Mouse (Mus musculus) kidney, embryonic 16.5 days (tissue): ENCODE measurements around the gene Phkg1. TPM values are rescaled to one million over a fixed set of nuclear protein-coding genes. Genes with fewer than 3 reads are reported as not detected.
"Not testable (repeated sequence)": the region's sequence is repeated elsewhere in the genome, so short reads cannot be mapped to it uniquely, and the experiment has no call there.

ENCODE experiments used
- ATAC-seq: fragments of 200-750 bp; cut with Nextera tagmentation; 2 replicates; pipeline ENCODE4 v1.8.0; 2017; ENCODE audit warnings: moderate TSS enrichment; ENCODE audit not compliant: low FRiP score, low TSS enrichment
- H3K27ac ChIP-seq: fragments of 300-500 bp; sonication (generic); 2 replicates; pipeline ENCODE4 v1.5.1; 2014; ENCODE audit warnings: low read length
- H3K27me3 ChIP-seq: fragments of 300-500 bp; sonication (generic); 2 replicates; pipeline ENCODE4 v1.6.1; 2014; ENCODE audit warnings: low read length, control low read depth, mixed read lengths; ENCODE audit not compliant: insufficient read depth
- H3K36me3 ChIP-seq: fragments of 300-500 bp; sonication (generic); 2 replicates; pipeline ENCODE4 v1.6.1; 2014; ENCODE audit warnings: low read length, control low read depth, mixed read lengths; ENCODE audit not compliant: insufficient read depth
- H3K4me1 ChIP-seq: fragments of 300-500 bp; sonication (generic); 2 replicates; pipeline ENCODE4 v1.6.1; 2014; ENCODE audit warnings: low read length, control low read depth, mixed read lengths; ENCODE audit not compliant: insufficient read depth
- H3K4me2 ChIP-seq: fragments of 300-500 bp; sonication (generic); replicated peaks from 2 replicates; pipeline ENCODE4 v1.6.1; 2014; ENCODE audit warnings: low read depth, low read length
- H3K4me3 ChIP-seq: fragments of 300-500 bp; sonication (generic); 2 replicates; pipeline ENCODE4 v1.5.1; 2014; ENCODE audit warnings: mild to moderate bottlenecking, low read length
- H3K9ac ChIP-seq: fragments of 300-500 bp; sonication (generic); replicated peaks from 2 replicates; pipeline ENCODE4 v1.6.1; 2014; ENCODE audit warnings: low read length
- H3K9me3 ChIP-seq: fragments of 300-500 bp; sonication (generic); 2 replicates; pipeline ENCODE4 v1.6.1; 2016; ENCODE audit warnings: low read length, control low read depth
- WGBS: fragments of 180-500 bp; shearing (Covaris S2); extraction: QIAGEN DNeasy Blood & Tissue Kit; methylation state at CpG from one replicate; pipeline ENCODE4 v1.1.7; 2014; 5-methylcytosine and 5-hydroxymethylcytosine counted together
- polyA plus RNA-seq: library from polyadenylated mRNA; unstranded; fragments of >200 nt; fragmentation: Nextera tagmentation; extraction: Ambion mirVana; gene quantifications from 2 replicates; pipeline ENCODE4 v1.2.1, GENCODE M21; 2015

The Phkg1 gene
- polyA plus RNA-seq = 0.21 and 0.28 TPM in 2 replicates

GRCm38 (mm10) chr5:129898449-129898848 lies at the start of gene Phkg1:
Gene Phkg1, minus strand, starts transcription at chr5:129898549.
- peaks cover 13% of the 10 kb centered on the region for H3K4me1 ChIP-seq
- H3K9me3 ChIP-seq = no peaks in the 10 kb centered on the region
- no peak within 1 kb of the TSS for H3K4me2 ChIP-seq
- H3K27me3 ChIP-seq = no peaks in the 10 kb centered on the region
- no peak within 1 kb of the TSS for H3K27ac ChIP-seq
- H3K36me3 ChIP-seq = peaks cover 8% of the 10 kb centered on the region
- no peak within 1 kb of the TSS for H3K4me3 ChIP-seq
- WGBS = 87% methylated on average over 1 of the region's 1 CpGs
- no peak within 1 kb of the TSS for H3K9ac ChIP-seq
- no peak for ATAC-seq

- Histone ChIP-seq H3K27ac (no peak overlapping the region), H3K27me3 (no peaks in the 10 kb centered on the region), H3K9ac (no peak overlapping the region), H3K36me3 (peaks cover 8% of the 10 kb centered on the region; the same call in 1 of the 2 replicates), H3K4me1 (peaks cover 9% of the 10 kb centered on the region; the same call in 1 of the 2 replicates), H3K4me2 (no peak overlapping the region), H3K4me3 (no peak overlapping the region), H3K9me3 (no peaks in the 10 kb centered on the region)
- 81% methylated on average over 2 of the region's 2 CpGs for WGBS
- ATAC-seq = no peak
Measured at GRCm38 (mm10) chr5:129947528-129948033, 49.2 kb upstream of the Phkg1 start.

GRCm38 (mm10) chr5:129943402-129943801 lies 45.1 kb upstream of the Phkg1 start:
- no peaks in the 10 kb centered on the region for H3K27me3 ChIP-seq
- H3K9ac ChIP-seq = no peak overlapping the region
- no peak overlapping the region for H3K27ac ChIP-seq
- no peak overlapping the region; the same call in 1 of the 2 replicates for H3K4me2 ChIP-seq
- H3K9me3 ChIP-seq = no peaks in the 10 kb centered on the region
- ATAC-seq = no peak
- H3K36me3 ChIP-seq = peaks cover 8% of the 10 kb centered on the region; the same call in 1 of the 2 replicates
- peaks cover 9% of the 10 kb centered on the region; the same call in 1 of the 2 replicates for H3K4me1 ChIP-seq
- WGBS = 71% methylated on average over 1 of the region's 1 CpGs
- no peak overlapping the region for H3K4me3 ChIP-seq

- H3K27me3 ChIP-seq, H3K4me1 ChIP-seq, H3K36me3 ChIP-seq, H3K9me3 ChIP-seq: not testable (repeated sequence)
- Histone ChIP-seq H3K9ac (peak overlapping the region; percentile 90), H3K4me3 (peak overlapping the region; percentile 64), H3K4me2 (peak overlapping the region; percentile 77), H3K27ac (peak overlapping the region; percentile 31)
- ATAC-seq = peak; percentile 57
- 0% methylated on average over 40 of the region's 82 CpGs for WGBS
Measured at GRCm38 (mm10) chr5:129942073-129942939, 44.0 kb upstream of the Phkg1 start.

- Histone ChIP-seq H3K27me3 (no peaks in the 10 kb centered on the region), H3K36me3 (peaks cover 8% of the 10 kb centered on the region; the same call in 1 of the 2 replicates), H3K4me2 (peak within 1 kb of the TSS; percentile 77), H3K9me3 (no peaks in the 10 kb centered on the region), H3K4me1 (peaks cover 9% of the 10 kb centered on the region; the same call in 1 of the 2 replicates), H3K9ac (peak within 1 kb of the TSS; percentile 90), H3K4me3 (peak within 1 kb of the TSS; percentile 64), H3K27ac (peak within 1 kb of the TSS; percentile 31)
- WGBS = under 1% methylated on average over 36 of the region's 59 CpGs
- peak; percentile 98 for ATAC-seq
Measured at GRCm38 (mm10) chr5:129941495-129942045, 43.2 kb upstream of the Phkg1 start, which contains the start of gene Vkorc1l1. Gene Vkorc1l1, plus strand, starts transcription at chr5:129941970.

GRCm38 (mm10) chr5:129940736-129941494 lies 42.6 kb upstream of the Phkg1 start:
- 5% methylated on average over 9 of the region's 9 CpGs for WGBS

GRCm38 (mm10) chr5:129940281-129940680 lies 41.9 kb upstream of the Phkg1 start:
- H3K36me3 ChIP-seq = peaks cover 5% of the 10 kb centered on the region; the same call in 1 of the 2 replicates
- no peaks in the 10 kb centered on the region for H3K9me3 ChIP-seq
- no peak for ATAC-seq
- 39% methylated on average over 2 of the region's 2 CpGs for WGBS
- no peaks in the 10 kb centered on the region for H3K27me3 ChIP-seq
- H3K4me3 ChIP-seq = no peak overlapping the region
- H3K4me1 ChIP-seq = peaks cover 9% of the 10 kb centered on the region; the same call in 1 of the 2 replicates
- H3K9ac ChIP-seq = no peak overlapping the region
- H3K4me2 ChIP-seq = no peak overlapping the region
- H3K27ac ChIP-seq = no peak overlapping the region

More at GRCm38 (mm10) chr5:129940736-129941494, 42.6 kb upstream of the Phkg1 start:
- Histone ChIP-seq H3K27me3 (no peaks in the 10 kb centered on the region), H3K27ac (peak overlapping the region; percentile 3; the same call in 1 of the 2 replicates), H3K36me3 (peaks cover 8% of the 10 kb centered on the region; the same call in 1 of the 2 replicates), H3K4me1 (peaks cover 9% of the 10 kb centered on the region; the same call in 1 of the 2 replicates), H3K4me3 (peak overlapping the region; percentile 56), H3K4me2 (peak overlapping the region; percentile 59), H3K9ac (peak overlapping the region; percentile 48), H3K9me3 (no peaks in the 10 kb centered on the region)
- ATAC-seq = peak; percentile 52; the same call in 1 of the 2 replicates

- no peak for ATAC-seq
- H3K9me3 ChIP-seq = no peaks in the 10 kb centered on the region
- no peaks in the 10 kb centered on the region for H3K4me1 ChIP-seq
- no peak overlapping the region for H3K4me2 ChIP-seq
- H3K27ac ChIP-seq = no peak overlapping the region
- no peaks in the 10 kb centered on the region for H3K27me3 ChIP-seq
- no peaks in the 10 kb centered on the region for H3K36me3 ChIP-seq
- WGBS = 48% methylated on average over 4 of the region's 4 CpGs
- H3K4me3 ChIP-seq = no peak overlapping the region
- H3K9ac ChIP-seq = no peak overlapping the region
Measured at GRCm38 (mm10) chr5:129936941-129937340, 38.6 kb upstream of the Phkg1 start.
